Mouse (Mus musculus) stomach, postnatal 0 days (tissue): ENCODE data around the gene Serping1. TPM values are rescaled to one million over a fixed set of nuclear protein-coding genes. Genes with fewer than 3 reads are reported as not detected.
A peak's percentile ranks its signal among the peaks of the same experiment; 100 is the strongest.

Experiments used
- ATAC-seq: fragments of 200-750 bp; cut with Nextera tagmentation; 2 replicates; pipeline ENCODE4 v1.8.0; 2017; ENCODE audit not compliant: low FRiP score, low TSS enrichment
- DNase-seq: peaks from one replicate; pipeline ENCODE4 v3.0.0-alpha.2; 2016; ENCODE audit warnings: low spot score
- H3K27ac ChIP-seq: fragments of 300-500 bp; sonication (generic); replicated peaks from 2 replicates; pipeline ENCODE4 v1.5.1; 2014; ENCODE audit warnings: mild to moderate bottlenecking, control low read depth
- H3K27me3 ChIP-seq: fragments of 300-500 bp; sonication (generic); 2 replicates; pipeline ENCODE4 v1.6.1; 2014; ENCODE audit warnings: low read length; ENCODE audit not compliant: control insufficient read depth, insufficient read depth
- H3K36me3 ChIP-seq: fragments of 300-500 bp; sonication (generic); 2 replicates; pipeline ENCODE4 v1.6.1; 2014; ENCODE audit warnings: low read length, mixed read lengths; ENCODE audit not compliant: control insufficient read depth, insufficient read depth
- H3K4me1 ChIP-seq: fragments of 300-500 bp; sonication (generic); replicated peaks from 2 replicates; pipeline ENCODE4 v1.6.1; 2014; ENCODE audit warnings: antibody characterized with exemption; ENCODE audit not compliant: control insufficient read depth, insufficient read depth
- H3K4me2 ChIP-seq: fragments of 300-500 bp; sonication (generic); replicated peaks from 2 replicates; pipeline ENCODE4 v1.6.1; 2014; ENCODE audit warnings: low read depth, mild to moderate bottlenecking, control low read depth, moderate library complexity
- H3K4me3 ChIP-seq: fragments of 300-500 bp; sonication (generic); 2 replicates; pipeline ENCODE4 v1.5.1; 2014; ENCODE audit warnings: low read depth, low read length, control low read depth
- H3K9ac ChIP-seq: fragments of 300-500 bp; sonication (generic); 2 replicates; pipeline ENCODE4 v1.6.1; 2014; ENCODE audit warnings: mild to moderate bottlenecking, low read length, control low read depth, mixed read lengths
- H3K9me3 ChIP-seq: fragments of 300-500 bp; sonication (generic); 2 replicates; pipeline ENCODE4 v1.6.1; 2016; ENCODE audit warnings: low read length; ENCODE audit not compliant: control insufficient read depth
- CTCF ChIP-seq: IDR thresholded peaks from 2 replicates; pipeline ENCODE4 v1.5.1; 2016; ENCODE audit warnings: antibody characterized with exemption, low read depth, mild to moderate bottlenecking, moderate library complexity
- EP300 ChIP-seq: optimal IDR thresholded peaks from 2 replicates; pipeline ENCODE3; 2016; ENCODE audit warnings: antibody characterized with exemption
- WGBS: fragments of 180-500 bp; shearing (Covaris S2); extraction: QIAGEN DNeasy Blood & Tissue Kit; methylation state at CpG from one replicate; pipeline ENCODE4 v1.1.7; 2014; 5-methylcytosine and 5-hydroxymethylcytosine counted together
- polyA plus RNA-seq: library from polyadenylated mRNA; unstranded; fragments of >200 nt; fragmentation: Nextera tagmentation; extraction: Ambion mirVana; gene quantifications from 2 replicates; pipeline ENCODE4 v1.2.1, GENCODE M21; 2015

The Serping1 gene
- polyA plus RNA-seq, 1 experiment from 2014 or later = 103 TPM

DNA sequence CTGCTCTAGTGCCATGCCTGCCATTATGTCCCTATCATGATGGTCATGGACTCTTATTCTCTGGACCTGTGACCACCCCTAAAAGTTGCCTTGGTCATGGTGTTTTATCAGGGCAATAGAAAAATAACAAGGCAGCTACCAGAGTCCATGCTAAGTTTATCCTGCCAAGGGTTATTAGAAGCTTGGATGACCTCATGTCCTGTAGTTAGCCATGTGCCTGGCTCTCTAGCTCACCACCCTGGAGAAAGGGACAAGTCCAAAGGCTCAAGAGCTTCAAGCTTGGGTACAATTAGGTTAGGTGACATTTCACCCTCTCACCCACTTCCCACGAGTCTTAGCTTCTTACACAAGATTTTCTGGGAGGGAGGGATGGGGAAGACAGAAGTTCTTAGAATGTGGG is 12.4 kb downstream of the Serping1 start:
- Histone ChIP-seq H3K9me3 (no peaks in the 10 kb centered on the region), H3K4me3 (no peak overlapping the region), H3K4me2 (no peak overlapping the region), H3K27ac (no peak overlapping the region), H3K27me3 (no peaks in the 10 kb centered on the region), H3K9ac (no peak overlapping the region), H3K4me1 (no peaks in the 10 kb centered on the region), H3K36me3 (no peaks in the 10 kb centered on the region)
- no peak for TF ChIP-seq EP300
- TF ChIP-seq CTCF = no peak
- DNase-seq = no peak
- 57% methylated on average over 1 of the region's 1 CpGs for WGBS
- ATAC-seq = no peak

DNA sequence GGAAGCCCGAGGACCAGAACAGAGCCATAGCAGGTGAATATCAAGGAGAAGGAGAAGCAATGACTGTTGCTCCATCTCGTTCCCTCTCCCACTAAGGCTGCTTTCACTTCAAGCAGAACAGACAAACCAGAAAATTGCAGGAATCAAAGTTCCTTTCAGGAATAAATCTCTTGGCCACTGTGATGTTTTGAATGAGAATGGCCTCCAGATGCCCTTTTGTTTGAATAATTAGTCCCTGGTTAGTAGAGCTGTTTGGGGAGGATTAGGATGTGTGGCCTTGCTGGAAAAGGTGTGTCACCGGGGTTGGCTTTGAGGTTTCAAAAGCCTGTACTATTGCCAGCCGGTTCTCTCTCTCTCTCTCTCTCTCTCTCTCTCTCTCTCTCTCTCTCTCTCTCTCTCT is 12.9 kb downstream of the Serping1 start:
- no peaks in the 10 kb centered on the region for H3K36me3 ChIP-seq
- ATAC-seq (no peak), DNase-seq (no peak)
- H3K4me3 ChIP-seq = no peak overlapping the region
- 50% methylated on average over 4 of the region's 4 CpGs for WGBS
- H3K27ac ChIP-seq = no peak overlapping the region
- no peaks in the 10 kb centered on the region for H3K27me3 ChIP-seq
- H3K4me1 ChIP-seq = no peaks in the 10 kb centered on the region
- H3K9ac ChIP-seq = no peak overlapping the region
- TF ChIP-seq EP300 (no peak), CTCF (no peak)
- no peak overlapping the region for H3K4me2 ChIP-seq
- H3K9me3 ChIP-seq = no peaks in the 10 kb centered on the region

DNA sequence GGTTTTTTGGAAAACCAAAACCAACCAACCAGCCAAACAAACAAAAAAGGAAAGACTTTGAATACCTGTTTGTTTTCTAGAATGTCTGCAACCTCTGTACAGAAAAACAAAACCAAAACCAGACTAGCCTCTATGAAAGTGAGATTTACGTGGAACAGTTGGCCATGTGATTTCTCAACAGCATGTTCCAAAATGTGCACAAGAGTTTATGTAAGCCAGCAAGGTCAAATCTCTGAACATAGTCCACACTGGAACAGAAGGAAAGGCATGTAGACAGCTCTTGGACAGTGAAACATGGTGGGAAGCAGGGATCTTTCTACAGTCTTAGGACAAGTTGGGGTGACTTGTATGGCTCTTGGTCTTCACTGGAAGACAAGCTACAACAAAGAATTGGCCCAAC is 13.4 kb downstream of the Serping1 start:
- Histone ChIP-seq H3K27me3 (no peaks in the 10 kb centered on the region), H3K4me1 (no peaks in the 10 kb centered on the region), H3K9me3 (no peaks in the 10 kb centered on the region), H3K4me2 (no peak overlapping the region), H3K9ac (no peak overlapping the region), H3K4me3 (no peak overlapping the region), H3K27ac (no peak overlapping the region), H3K36me3 (no peaks in the 10 kb centered on the region)
- ATAC-seq = no peak
- no peak for DNase-seq
- TF ChIP-seq CTCF = no peak
- TF ChIP-seq EP300 = no peak
- WGBS = 62% methylated on average over 1 of the region's 1 CpGs

DNA sequence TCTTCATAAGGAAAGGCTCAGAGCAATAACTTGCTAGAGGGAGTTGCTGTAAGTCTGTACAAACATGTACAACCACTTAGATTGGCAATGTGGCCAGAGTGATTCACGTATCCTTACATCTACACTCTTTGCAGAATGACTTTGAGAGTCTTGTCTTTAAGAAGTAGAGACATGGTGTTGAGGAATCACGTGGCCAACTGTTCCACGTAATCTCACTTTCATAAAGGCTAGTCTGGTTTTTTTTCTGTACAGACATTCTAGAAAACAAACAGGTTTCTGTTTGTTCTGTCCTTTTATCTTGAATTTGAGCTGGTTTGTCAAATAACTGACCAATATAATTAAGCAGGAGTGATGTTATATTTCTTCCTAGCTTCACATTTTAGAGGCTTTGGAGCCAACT is 13.9 kb downstream of the Serping1 start:
- ATAC-seq = no peak
- TF ChIP-seq EP300 (no peak), CTCF (no peak)

GRCm38 (mm10) chr2:84760777-84761176 is 14.5 kb downstream of the Serping1 start:
- ATAC-seq = no peak

More for the DNA sequence above, 13.9 kb downstream of the Serping1 start:
- no peak for DNase-seq
- Histone ChIP-seq H3K4me1 (no peaks in the 10 kb centered on the region), H3K4me2 (no peak overlapping the region), H3K36me3 (no peaks in the 10 kb centered on the region), H3K4me3 (no peak overlapping the region), H3K9ac (no peak overlapping the region), H3K27ac (no peak overlapping the region), H3K27me3 (no peaks in the 10 kb centered on the region), H3K9me3 (no peaks in the 10 kb centered on the region)
- WGBS = 64% methylated on average over 3 of the region's 3 CpGs

DNA sequence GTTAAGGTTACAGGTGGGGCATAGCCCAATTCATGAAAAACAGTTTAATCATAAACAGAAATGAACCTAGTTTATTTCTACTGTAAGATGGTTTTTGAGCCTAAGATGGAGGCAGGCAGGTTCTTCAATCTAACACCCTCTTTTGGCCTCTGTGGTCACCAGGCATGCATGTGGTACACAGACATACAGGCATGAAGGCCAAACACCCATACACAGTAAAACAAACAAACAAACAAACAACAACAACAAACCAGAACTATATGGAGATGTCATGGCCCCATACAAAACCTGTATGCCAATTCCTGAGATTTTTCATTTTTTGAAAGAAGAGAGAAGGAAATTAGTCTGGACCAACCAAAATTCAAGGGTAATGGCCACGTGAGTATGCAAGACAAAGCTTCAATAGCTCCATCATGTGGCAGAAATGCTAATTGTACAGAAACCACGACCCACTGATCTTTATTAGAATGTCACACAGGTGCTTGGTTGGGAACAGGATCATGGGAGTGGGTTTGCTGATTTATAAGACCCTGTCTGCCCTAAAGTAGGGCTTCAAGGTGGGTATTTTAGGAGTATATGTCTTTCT is 16.6 kb downstream of the Serping1 start:
- Histone ChIP-seq H3K4me3 (no peak overlapping the region), H3K9ac (no peak overlapping the region), H3K9me3 (no peaks in the 10 kb centered on the region), H3K4me1 (no peaks in the 10 kb centered on the region), H3K27ac (no peak overlapping the region), H3K36me3 (no peaks in the 10 kb centered on the region), H3K27me3 (no peaks in the 10 kb centered on the region), H3K4me2 (no peak overlapping the region)
- ATAC-seq (no peak; the same call in 1 of the 2 replicates), DNase-seq (no peak)
- 0% methylated on average over 2 of the region's 2 CpGs for WGBS
- TF ChIP-seq EP300 = no peak
- TF ChIP-seq CTCF = peak; percentile 88

More at GRCm38 (mm10) chr2:84760777-84761176, 14.5 kb downstream of the Serping1 start:
- Histone ChIP-seq H3K4me3 (no peak overlapping the region), H3K27me3 (no peaks in the 10 kb centered on the region), H3K36me3 (no peaks in the 10 kb centered on the region), H3K9me3 (no peaks in the 10 kb centered on the region), H3K4me1 (no peaks in the 10 kb centered on the region), H3K27ac (no peak overlapping the region), H3K9ac (no peak overlapping the region), H3K4me2 (no peak overlapping the region)
- TF ChIP-seq EP300 (no peak), CTCF (no peak)
- DNase-seq = no peak
- WGBS = 55% methylated on average over 8 of the region's 8 CpGs
